Mouse (Mus musculus): ENCODE results near the gene Pdxdc1.
A peak's percentile ranks its signal among the peaks of the same experiment; 100 is the strongest.

Gene Pdxdc1

GRCm38 (mm10) chr16:13890449-13890848 is 12.5 kb downstream of the Pdxdc1 start:
- DNase-seq (ENCODE audit: low spot score in 2 of 2), result no peak

DNA sequence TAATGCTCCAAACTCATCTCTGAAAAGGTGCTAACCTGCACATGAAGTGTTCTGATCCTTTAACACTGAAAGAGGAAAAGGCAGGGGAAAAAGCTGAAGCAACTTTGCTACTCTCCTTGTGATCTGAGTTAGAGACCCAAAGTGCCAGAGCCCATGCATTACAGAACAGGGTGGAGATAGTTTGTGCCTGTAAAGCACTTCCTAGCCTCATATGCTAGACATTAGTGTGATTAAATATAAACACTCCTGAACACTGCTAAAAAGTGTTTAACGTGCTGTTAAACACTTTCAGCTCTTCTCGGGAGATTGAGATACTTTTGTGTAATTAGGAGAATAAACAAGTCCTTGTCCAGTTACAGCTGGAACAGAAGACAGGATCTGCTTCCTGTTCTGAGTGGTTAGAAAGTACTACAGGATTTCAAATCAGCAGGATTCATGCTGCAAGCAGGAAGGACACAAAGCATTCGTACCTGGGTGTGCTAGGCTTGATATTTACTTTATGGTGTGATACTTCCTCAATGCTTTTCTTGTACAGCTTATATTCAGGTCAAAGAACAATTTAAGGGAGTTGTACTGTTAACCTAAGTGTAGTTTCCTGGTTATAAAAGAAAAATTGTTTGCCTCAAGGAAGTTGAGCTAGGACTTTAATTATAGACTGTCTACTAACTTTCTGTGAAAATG is 19.7 kb downstream of the Pdxdc1 start:
- no peak for DNase-seq (ENCODE audit: low spot score in 2 of 2)

- no peak for DNase-seq (ENCODE audit: low spot score in 2 of 2)
Observed at GRCm38 (mm10) chr16:13875483-13875882, 27.4 kb downstream of the Pdxdc1 start.

DNA sequence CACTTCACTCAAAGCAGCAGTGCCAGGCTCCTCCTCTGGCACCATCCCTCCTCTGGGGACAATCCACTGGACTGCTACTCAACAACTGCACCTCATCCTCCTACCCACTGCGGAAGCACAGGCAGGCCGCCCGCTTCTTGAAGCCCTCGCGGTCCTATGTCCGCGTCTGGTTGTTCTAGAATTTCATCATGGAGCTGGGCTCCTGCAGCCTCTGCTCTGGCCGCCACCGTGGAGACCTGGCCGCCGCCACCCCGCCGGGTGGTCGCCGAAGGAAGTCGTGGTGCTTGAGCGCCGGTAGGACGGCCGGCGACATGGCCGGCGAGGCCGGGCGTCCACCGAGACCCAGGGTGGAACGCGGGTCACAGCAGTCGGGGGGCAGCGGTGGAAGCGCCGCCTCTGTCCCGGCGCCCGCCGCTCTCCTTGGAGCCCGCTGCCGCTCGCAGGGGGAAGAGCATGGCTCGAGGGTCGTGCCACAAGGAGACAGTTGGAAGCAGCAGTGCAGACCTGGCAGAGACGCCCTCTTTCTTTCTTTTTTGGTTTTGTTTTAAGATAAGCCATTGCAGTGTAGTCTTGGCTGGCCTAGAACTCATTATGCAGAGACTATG is 34.9 kb downstream of the Pdxdc1 start:
- peak; percentile 8 to 16 for DNase-seq (ENCODE audit: low spot score in 2 of 2)

DNA sequence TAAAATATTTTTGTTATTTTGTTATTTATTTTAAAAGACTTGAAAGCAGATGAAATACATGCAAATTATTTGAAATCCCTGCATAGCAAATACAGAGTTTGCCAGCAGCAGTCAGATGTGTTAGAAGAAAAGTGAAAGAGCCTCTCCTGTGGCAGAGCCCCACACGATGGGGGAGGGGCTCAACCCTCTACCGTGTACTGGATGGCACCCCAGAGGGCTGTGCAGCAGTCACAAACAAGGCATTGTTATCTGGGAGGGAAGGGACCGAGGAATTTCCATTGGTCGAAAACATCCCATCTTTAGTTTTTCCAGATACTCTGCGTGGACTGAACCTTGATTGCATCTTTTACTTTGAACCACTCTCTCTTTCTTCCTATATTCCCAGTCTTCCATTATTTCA is 35.5 kb downstream of the Pdxdc1 start:
- DNase-seq (ENCODE audit: low spot score in 2 of 2), result peak in 1 of 2 experiments; percentile 48

DNA sequence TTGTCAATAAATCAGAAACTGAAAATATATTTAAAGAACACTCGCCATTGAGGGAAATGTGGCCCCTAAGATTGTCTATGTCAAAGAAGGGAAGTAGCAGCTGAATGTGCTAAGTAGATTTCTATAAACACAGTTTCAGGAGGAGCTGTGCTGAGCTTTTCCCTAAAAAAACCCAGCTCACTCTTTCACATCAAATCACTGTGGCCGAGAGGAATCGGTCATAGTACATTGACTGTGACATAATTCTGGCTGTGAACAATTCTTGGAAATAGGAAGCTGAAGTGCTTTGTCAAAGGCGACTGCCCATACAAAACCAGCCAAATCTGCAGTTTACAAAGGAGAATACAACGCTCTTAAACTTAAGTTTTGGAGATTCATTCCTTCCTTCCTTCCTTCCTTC is 36.3 kb downstream of the Pdxdc1 start:
- no peak for DNase-seq (ENCODE audit: low spot score in 2 of 2)

GRCm38 (mm10) chr16:13866076-13866475 is 36.9 kb downstream of the Pdxdc1 start:
- no peak for DNase-seq (ENCODE audit: low spot score in 2 of 2)

- no peak for DNase-seq (ENCODE audit: low spot score in 2 of 2)
Observed at GRCm38 (mm10) chr16:13853886-13854285, 49.0 kb downstream of the Pdxdc1 start.

- DNase-seq (ENCODE audit: low spot score in 2 of 2), result no peak
Observed at GRCm38 (mm10) chr16:13851446-13851845, 51.5 kb downstream of the Pdxdc1 start.

DNA sequence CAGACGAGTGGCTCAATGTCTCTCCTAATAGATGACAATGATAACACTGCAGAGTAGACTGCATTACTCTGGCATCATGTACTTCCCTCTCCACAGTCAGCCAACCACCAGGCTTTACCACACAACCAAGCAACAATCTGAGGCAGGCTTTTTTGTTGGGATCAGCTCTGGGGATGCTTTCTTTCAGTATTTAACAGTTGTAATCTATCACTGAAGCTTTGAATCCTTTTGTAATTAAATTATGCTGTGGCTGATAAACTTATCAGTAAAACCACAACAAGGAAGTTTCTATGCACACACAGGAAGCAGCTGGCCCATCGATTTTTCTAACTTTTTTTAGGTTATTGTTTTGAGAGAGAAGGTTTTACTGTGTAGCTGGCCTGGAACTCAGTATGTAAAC is 54.6 kb downstream of the Pdxdc1 start:
- DNase-seq (ENCODE audit: low spot score in 2 of 2), result no peak

- DNase-seq (ENCODE audit: low spot score in 2 of 2), result no peak
Observed at GRCm38 (mm10) chr16:13846675-13847074, 56.3 kb downstream of the Pdxdc1 start.

DNA sequence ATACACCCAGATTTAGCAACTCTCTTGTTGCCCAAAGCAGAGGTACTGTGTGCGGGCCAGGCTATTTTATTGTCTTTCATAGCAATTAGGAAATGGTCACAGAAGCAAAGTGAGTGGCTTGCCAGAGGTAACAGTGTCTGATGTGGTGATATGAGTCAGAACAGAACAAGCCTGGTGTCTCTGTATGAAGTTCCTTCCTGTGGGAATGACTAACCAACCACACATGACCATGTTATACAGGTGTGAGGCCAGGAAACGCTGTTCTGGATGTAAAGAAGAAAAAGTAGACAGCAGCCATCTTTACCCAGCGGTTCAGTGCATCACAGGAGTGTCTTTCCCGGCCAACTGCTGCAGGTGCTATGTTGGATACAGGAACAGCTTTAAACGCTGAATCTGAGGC is 57.9 kb downstream of the Pdxdc1 start:
- DNase-seq (ENCODE audit: low spot score in 2 of 2), result no peak

- no peak for DNase-seq (ENCODE audit: low spot score in 2 of 2)
Observed at GRCm38 (mm10) chr16:13840956-13841355, 62.0 kb downstream of the Pdxdc1 start.

DNA sequence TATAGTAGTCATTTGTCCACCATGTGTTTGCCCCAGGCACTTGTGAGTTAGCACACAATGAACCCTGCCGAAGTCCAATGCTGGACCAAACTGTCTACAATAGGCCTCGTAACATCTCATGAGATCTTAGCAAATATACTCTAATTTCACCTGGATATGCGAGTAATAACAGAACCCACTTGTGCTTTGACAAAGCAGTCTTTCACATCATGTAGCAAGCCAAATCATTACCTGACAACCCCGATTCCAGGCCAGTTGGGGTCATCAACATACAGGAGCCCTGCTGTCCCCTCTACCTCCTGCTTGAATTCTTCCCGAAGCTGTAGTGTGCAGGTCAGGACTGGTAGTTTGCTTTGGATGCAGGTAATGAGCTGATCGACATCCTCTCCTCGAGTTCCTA is 62.9 kb downstream of the Pdxdc1 start:
- DNase-seq (ENCODE audit: low spot score in 2 of 2), result no peak

- no peak for DNase-seq (ENCODE audit: low spot score in 2 of 2)
Observed at GRCm38 (mm10) chr16:13834382-13834781, 68.5 kb downstream of the Pdxdc1 start.

GRCm38 (mm10) chr16:13831606-13832005 is 71.3 kb downstream of the Pdxdc1 start:
- no peak for DNase-seq (ENCODE audit: low spot score in 2 of 2)

GRCm38 (mm10) chr16:13830444-13830843 is 72.5 kb downstream of the Pdxdc1 start:
- peak in 1 of 2 experiments; percentile 49 for DNase-seq (ENCODE audit: low spot score in 2 of 2)

- DNase-seq (ENCODE audit: low spot score in 2 of 2), result no peak
Observed at GRCm38 (mm10) chr16:13826511-13826910, 76.4 kb downstream of the Pdxdc1 start.

- no peak for DNase-seq (ENCODE audit: low spot score in 2 of 2)
Observed at GRCm38 (mm10) chr16:13825781-13826490, 77.0 kb downstream of the Pdxdc1 start.

DNA sequence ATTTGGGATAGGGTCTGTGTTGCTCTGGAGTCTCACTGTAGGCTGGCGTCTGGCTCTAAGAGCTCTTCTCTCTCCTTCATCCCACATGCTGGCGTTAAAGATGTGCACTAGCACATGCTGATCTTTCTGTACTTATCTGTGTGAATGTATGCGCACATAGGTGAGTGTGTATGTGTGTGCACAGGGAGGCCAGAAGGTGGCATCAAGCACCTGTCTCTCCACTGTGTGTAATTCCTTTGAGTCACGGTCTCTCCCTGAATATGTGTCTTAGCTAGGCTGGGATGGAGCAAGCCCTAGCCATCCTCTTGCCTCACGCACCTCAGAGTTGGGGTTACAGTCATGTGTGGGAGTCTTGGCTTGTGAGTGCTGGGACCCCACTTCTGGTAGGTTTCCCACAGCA is 82.2 kb downstream of the Pdxdc1 start:
- DNase-seq (ENCODE audit: low spot score in 2 of 2), result no peak

GRCm38 (mm10) chr16:13819806-13820500 is 83.0 kb downstream of the Pdxdc1 start:
- DNase-seq (ENCODE audit: low spot score in 2 of 2), result peak in 1 of 2 experiments; percentile 10

DNA sequence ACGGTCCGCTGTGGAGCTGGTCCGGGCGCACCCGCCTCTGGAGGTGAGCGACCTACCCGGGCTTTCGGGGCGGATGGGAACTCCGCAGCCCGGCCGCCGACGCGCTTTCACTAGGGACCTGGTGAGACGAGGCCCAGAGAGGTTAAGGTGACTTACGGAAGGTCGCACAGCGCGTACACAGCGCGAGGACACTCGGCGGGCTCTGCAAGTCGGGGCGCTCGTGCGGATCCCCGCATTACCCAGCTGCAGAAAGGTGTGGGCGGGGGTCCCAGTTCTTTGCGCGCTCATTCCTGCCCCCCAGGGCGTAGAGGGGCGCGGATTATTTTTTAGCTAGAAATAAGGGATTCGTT is 83.6 kb downstream of the Pdxdc1 start:
- no peak for DNase-seq (ENCODE audit: low spot score in 2 of 2)

Measured in spleen, postnatal 10 days (tissue).